Mouse (Mus musculus): ENCODE measurements around the gene Mup8. TPM values are rescaled to one million over a fixed set of nuclear protein-coding genes. Genes with fewer than 3 reads are reported as not detected.

The Mup8 gene
- polyA plus RNA-seq (2015; fragmentation: Illumina TruSeq; extraction: RNeasy Lipid Tissue Mini Kit (QIAGEN cat#74804); ENCODE audit: low read depth, low replicate concordance), result not detected

DNA sequence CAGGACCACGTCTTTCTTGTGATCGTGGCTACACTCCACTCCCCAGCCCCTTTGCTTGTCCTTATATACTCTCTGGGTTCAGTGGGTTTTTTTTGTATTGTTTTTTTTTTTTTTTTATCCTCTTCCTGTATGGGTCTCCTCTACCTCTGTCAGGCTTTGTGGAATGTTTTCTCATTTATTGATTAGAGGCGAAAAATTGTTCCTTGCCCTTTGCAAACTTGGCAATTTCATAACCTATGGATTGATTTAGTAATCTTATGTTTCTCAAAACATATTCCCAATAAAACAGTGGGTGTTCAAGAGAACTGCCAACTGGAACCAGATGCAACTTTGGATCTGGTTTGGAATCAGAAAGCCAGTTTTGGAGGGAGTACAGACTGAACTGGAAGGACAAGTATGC lies at the start of gene Mup8:
TSS of gene Mup8 (minus strand) at position 101 of the 400 bp plus-strand sequence.

Other genes starting within 250 kb of the Mup8 start
- not detected for gene Mup7, start 152.1 kb downstream of the Mup8 start, polyA plus RNA-seq (2015; fragmentation: Illumina TruSeq; extraction: RNeasy Lipid Tissue Mini Kit (QIAGEN cat#74804); ENCODE audit: low read depth, low replicate concordance)
- gene Mup2, start 68.3 kb downstream of the Mup8 start, polyA plus RNA-seq (2015; fragmentation: Illumina TruSeq; extraction: RNeasy Lipid Tissue Mini Kit (QIAGEN cat#74804); ENCODE audit: low read depth, low replicate concordance), result not detected
- not detected for gene Mup9, start 199.4 kb upstream of the Mup8 start, polyA plus RNA-seq (2015; fragmentation: Illumina TruSeq; extraction: RNeasy Lipid Tissue Mini Kit (QIAGEN cat#74804); ENCODE audit: low read depth, low replicate concordance)